Mouse (Mus musculus): ENCODE measurements around the gene Tbkbp1.
"Not testable (repeated sequence)": the region's sequence is repeated elsewhere in the genome, so short reads cannot be mapped to it uniquely, and the experiment has no call there.

Tbkbp1 gene

DNA sequence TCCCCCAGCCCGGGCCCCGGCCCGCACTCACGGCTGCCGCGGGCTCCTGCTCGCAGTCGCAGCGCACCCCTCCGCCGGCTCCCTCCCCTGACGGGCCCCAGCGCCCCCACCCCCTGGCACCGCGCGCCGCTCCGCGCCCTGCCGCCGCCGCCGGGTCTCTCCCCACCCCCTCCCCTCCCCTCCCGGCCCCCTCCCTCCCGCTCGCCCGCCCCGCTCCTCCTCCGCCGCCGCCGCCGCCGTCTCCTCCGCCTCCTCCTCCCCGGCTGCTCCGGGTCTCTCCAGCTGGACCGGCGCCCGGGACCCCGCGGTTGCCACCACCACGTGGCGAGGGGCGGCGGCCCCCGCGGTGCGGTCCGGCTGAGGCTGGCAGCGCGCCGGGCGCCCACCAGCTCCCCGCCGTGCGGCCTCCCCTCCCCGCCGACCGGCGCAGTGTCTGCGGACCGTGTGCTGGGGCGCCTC is at the start of gene Tbkbp1:
Tbkbp1 (minus strand) TSS at position 153 of the 459 bp plus-strand sequence.
- DNase-seq = no peak

- DNase-seq = no peak
These were observed 48.2 kb upstream of the Tbkbp1 start for GRCm38 (mm10) chr11:97199519-97199918.

DNA sequence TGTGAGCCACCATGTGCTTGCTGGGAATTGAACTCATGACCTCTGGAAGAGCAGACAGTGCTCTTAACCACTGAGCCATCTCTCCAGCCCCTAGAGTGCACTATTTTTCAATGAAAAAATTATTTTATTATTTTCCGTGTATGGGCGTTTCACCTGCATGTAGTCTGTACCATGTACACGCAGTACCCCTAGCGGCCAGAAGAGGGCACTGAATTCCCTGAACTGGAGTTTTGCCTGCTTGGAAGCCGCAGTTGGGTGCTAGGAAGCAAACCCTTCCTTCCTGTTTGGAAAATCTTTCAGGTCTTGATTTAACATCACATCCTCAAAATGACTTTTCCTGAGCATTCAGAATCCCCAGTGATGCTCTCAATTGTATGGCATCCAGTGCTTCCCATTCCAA is 47.3 kb upstream of the Tbkbp1 start:
- DNase-seq = peak; percentile 73 to 77

DNA sequence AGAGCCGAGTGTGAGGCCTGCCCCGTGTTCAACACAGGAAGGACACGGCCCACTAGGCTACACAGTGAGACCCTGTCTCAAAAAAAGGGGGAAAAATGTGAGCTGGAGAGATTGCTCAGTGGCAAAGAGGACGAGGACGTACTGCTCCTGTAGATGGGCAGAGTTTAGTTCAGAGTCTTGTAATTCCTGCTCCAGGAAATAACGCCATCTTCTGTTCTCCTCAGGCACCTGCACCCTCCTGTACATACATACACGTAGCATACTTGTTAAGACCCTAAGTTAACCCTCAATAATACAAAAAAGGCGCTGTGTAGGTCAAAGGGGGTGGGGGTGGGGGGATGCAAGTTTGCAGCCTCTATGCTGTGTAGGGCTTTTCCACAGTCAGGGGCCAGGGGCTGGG is 45.7 kb upstream of the Tbkbp1 start:
- no peak for DNase-seq

DNA sequence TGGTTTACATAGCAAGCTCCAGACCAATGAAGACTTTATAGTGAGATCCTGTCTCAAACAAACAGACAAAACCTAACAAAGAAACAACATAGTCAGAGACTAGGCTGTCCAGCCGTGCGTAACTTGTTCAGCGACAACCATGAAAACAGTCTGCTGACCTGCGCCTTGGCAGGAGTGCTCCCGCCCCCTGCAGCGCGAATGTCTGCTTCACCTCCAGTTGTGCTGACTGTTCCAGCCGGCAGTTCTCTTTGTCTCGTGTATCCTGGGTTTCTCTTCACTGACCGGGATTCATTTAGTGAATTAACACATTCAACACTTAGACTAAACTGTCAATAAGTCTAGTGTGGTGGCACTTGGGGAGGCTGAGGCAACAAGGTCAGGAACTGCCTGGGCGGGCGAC is 45.2 kb upstream of the Tbkbp1 start:
- DNase-seq = no peak

DNA sequence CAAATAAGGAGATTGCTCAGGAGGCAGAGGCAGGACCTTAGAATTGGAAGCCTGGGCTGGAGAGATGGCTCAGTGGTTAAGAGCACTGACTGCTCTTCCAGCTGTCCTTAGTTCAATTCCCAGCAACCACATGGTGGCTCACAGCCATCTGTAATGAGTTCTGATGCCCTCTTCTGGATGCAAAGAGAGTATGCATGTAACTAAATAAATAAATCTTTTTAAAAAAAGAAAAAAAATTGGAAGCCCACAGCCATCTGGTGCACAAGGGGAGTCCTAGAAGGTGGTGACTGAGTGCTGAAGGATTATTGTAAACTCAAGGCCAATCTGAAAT is 41.3 kb upstream of the Tbkbp1 start:
- DNase-seq = no peak

DNA sequence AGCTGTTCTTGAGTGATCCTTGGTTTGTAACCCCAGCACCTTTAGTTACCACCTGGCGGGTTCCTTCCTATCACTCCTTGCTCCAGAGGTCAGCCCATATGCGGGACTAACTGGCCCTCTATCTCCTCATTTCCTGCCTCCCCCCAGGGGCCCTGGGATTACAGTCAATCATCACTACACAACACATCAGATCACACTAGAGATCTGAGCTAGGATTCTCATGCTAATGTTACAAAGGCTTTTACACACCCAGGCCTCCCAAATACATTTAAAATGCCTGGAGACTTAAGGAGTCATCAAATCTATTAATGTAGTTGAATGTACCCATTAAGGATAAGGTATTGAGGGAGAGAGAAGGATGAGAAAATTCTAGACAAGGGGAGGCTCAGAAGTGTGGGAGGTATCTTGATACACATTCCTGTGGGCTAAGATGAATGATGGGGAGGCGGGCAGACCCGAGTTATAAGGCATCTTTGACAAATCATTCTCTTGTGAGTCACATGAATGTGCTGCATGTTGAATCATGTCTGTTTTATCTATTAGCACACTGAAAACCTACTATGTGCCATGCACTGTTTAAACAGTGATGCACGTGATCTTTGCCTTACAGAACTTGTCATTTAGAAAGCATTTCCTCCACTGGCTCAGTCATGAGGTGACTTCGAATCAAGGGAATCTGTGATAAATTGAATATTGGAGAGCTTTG is 40.8 kb upstream of the Tbkbp1 start:
- no peak for DNase-seq

- peak; percentile 14 to 17 for DNase-seq
These were observed 39.7 kb upstream of the Tbkbp1 start for GRCm38 (mm10) chr11:97190992-97191391.

DNA sequence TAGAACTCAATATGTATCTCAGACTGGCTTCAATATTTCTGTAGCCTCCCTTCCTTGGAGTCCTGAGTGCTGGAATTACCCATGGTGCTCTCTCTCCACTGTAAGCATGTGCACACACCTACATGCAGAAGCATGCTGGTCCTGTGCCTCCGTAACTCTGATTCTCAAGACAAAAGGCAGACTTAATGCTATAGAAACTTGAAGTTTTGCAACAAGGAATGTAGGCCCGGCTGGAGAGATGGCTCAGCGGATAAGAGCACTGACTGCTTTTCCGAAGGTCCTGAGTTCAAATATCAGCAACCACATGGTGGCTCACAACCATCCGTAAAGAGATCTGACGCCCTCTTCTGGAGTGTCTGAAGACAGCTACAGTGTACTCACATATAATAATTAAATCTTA is 38.4 kb upstream of the Tbkbp1 start:
- not testable (repeated sequence) for DNase-seq

DNA sequence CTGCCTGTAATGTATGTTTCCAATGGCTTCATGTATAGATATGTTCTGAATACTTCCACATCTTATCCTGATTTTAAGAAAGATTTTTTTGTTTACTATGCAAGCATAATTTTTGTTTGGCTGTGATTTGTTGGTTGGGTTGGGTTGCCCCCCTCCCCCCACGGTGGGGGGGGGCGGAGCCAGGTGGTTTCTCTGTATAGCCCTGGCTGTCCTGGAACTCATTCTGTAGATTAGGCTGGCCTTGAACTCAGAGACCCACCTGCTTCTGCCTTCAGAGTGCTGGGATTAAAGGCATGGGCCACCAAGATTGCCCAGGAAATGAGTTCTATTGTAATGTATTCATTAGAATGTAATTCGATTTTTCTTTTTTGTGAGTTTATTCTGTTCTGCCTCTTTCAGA is 37.9 kb upstream of the Tbkbp1 start:
- DNase-seq = peak in 1 of 2 experiments; percentile 11

DNA sequence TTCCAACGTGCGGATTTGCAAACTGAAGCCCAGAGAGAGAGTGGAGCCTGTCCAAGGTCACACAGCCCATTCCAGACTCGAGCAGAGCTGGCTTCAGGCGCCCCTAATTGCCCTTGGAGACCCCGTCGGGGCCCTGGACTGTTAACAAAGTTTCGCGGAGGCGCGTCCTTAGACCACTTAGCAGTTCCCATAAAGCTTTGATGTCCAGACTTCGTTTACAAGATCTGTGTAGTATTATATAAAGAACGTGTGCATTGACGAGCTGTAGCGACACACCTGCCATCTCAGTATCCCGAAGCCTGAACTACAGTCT is 37.3 kb upstream of the Tbkbp1 start:
- no peak for DNase-seq

- peak; percentile 96 to 97 for DNase-seq
These were observed 36.7 kb upstream of the Tbkbp1 start, which contains the start of gene Kpnb1 for GRCm38 (mm10) chr11:97187764-97188642. Kpnb1 (minus strand) TSS chr11:97187881.

- peak; percentile 92 to 93 for DNase-seq
These were observed 35.9 kb upstream of the Tbkbp1 start for GRCm38 (mm10) chr11:97186947-97187763.

GRCm38 (mm10) chr11:97185704-97186614 is 34.7 kb upstream of the Tbkbp1 start:
- DNase-seq = no peak

- DNase-seq = no peak
These were observed 33.6 kb upstream of the Tbkbp1 start for GRCm38 (mm10) chr11:97184875-97185274.

DNA sequence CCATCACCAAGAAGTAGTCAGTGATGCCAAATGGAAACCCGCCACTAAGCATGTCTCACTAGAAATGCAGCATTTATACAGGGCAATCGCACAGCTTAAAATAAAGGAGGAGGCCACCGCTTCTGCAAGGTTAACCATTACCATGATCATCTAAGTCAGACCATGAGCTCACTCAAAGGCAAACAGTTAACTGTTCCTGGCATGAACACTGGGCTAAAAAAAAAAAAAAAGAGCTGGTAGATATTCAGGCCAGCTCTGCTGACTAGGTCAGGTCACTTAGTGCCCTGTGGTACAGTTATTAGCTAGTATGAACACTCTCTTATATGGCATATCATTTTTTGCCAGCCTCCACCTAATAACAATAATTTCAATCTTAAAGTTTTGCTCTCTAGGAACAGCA is 31.2 kb upstream of the Tbkbp1 start:
- no peak for DNase-seq

- no peak for DNase-seq
These were observed 29.8 kb upstream of the Tbkbp1 start for GRCm38 (mm10) chr11:97181061-97181460.

- no peak for DNase-seq
These were observed 26.9 kb upstream of the Tbkbp1 start for GRCm38 (mm10) chr11:97178198-97178597.

DNA sequence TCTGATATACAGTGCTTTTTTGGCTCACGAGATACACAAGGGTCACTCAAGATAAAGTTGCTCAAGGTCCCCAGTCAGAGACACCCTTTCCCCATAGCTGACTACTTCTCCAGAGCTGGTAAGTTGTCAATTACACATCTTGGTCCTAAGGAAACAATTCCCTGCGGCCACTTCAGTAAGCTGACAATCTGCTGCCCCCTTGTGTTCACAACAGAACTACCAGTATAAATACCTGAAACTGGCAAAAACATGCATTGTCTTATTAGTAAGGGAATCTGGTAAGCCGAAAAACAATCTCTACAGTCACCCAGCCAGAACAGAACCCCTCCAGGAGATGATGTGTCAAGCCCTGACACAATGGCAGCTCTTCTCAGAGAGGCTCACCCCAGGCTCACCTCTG is 25.6 kb upstream of the Tbkbp1 start:
- DNase-seq = peak; percentile 61 to 65

DNA sequence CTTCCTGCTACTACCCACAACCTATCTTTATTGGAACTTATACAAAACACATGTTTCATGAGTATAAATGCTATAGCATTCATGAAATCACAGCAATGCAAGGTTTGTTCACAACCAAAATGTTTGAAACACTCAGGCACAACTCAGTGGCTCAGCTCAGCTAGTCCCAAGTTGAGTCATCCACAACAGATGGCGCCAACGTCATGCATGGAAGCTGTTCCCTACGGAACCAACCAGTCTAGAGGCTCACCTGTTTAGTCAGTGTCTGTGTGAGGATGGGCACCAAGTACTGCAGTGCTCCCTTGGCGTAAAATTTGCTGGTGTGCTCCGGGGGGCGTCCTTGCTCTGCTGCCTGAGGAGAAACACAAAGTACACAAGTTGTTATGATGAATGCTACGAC is 24.2 kb upstream of the Tbkbp1 start:
- DNase-seq = no peak

DNA sequence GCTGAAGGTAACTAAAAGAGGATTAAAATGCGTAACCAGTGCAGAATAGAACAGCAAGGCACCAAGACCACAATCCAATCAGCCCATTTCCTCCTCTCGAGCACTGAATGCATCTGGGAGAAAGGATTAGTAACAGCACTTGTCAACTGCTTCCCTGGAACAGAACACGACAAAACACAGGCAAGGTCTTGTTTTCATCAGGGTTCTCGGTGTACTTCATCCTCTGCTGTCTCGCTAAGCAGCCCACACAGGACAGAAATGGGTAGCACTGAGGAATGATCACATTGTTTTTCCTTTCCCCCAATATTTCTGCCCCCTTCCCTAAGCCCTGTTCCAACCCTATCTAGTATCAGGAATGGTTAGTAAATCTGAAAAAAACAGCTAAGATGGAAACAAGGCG is 9.0 kb upstream of the Tbkbp1 start:
- DNase-seq = no peak

DNA sequence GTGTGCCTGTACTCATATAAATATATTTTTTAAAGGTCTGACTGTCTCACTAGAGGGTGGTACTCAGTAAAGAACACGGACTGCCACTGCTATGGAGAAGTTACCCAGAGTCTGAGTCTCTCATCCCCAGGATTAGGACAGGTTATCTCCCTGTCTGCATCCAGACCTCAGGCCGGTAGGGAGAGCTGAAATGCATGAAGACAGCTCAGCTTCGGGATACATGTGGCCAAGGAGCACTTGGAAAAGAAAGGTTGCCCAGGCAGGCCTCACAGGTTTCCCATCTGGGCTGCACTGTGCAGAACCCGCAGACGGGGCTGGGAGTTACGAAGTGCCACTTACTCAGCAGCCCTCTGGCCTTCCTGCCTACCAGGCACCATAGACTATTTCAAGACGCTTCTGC is 5.7 kb upstream of the Tbkbp1 start:
- DNase-seq = no peak
